Mouse (Mus musculus): ENCODE data around the gene Atp11c. TPM values are rescaled to one million over a fixed set of nuclear protein-coding genes. Genes with fewer than 3 reads are reported as not detected.
A peak's percentile ranks its signal among the peaks of the same experiment; 100 is the strongest.

Atp11c gene
- polyA plus RNA-seq, 1 experiment from 2014 or later: 5.3 TPM

MicroRNAs encoded within 50 kb of the gene (microRNA counts, 519-probe panel; counts per million panel counts)
- microRNA mmu-miR-505: 322 counts per million, percentile 70 among the panel's probes with 10 or more counts

Small RNA genes lying within 50 kb of the gene (microRNA-seq; reads per million reads assigned to microRNA genes)
- gene Mir505: 146 reads per million, percentile 57 among the genes with 10 or more reads in this experiment

Other genes with a start within 250 kb of the Atp11c start
- gene Gm7073, start 53.4 kb downstream of the Atp11c start, polyA plus RNA-seq (2014; fragmentation: Nextera tagmentation; extraction: Ambion mirVana): not detected in 2 replicates

Data from heart, embryonic 14.5 days (tissue).